Mouse (Mus musculus): ENCODE data around the gene Nxt2. TPM values are rescaled to one million over a fixed set of nuclear protein-coding genes. Genes with fewer than 3 reads are reported as not detected.

Nxt2 gene
- total RNA-seq, 2 experiments from 2014 or later: 3.3 to 3.5 TPM

Other genes starting within 250 kb of the Nxt2 start
- gene Gucy2f, start 29.8 kb upstream of the Nxt2 start, total RNA-seq (2021): not detected
- gene Kcne1l, start 79.5 kb downstream of the Nxt2 start, total RNA-seq (2021): 10 to 100 TPM; 13.5 to 19.0 TPM
- 10 to 100 TPM; 19.1 to 21.5 TPM for gene Acsl4, start 163.8 kb downstream of the Nxt2 start, total RNA-seq (2021)

Measured in gastrocnemius, postnatal 25 days (tissue).